Mouse (Mus musculus) liver, adult 2 months (tissue): Measurements from ENCODE around the gene Hsd17b6. TPM values are rescaled to one million over a fixed set of nuclear protein-coding genes. Genes with fewer than 3 reads are reported as not detected.

Source experiments
- DNase-seq: peaks from one replicate; pipeline ENCODE4 v3.0.0-alpha.2; 2011; ENCODE audit warnings: low read depth, low spot score; ENCODE audit errors: extremely low read depth
- H3K27ac ChIP-seq: fragments of 200-500 bp; replicated peaks from 2 replicates; pipeline ENCODE4 v1.5.1; 2012; ENCODE audit warnings: low read depth, mild to moderate bottlenecking, control low read depth, inconsistent platforms, low read length; ENCODE audit not compliant: insufficient read depth
- H3K27me3 ChIP-seq: fragments of 200-500 bp; 2 replicates; pipeline ENCODE4 v1.6.1; 2012; ENCODE audit warnings: mild to moderate bottlenecking, moderate library complexity, low read length, inconsistent platforms; ENCODE audit not compliant: control insufficient read depth, insufficient read depth
- H3K36me3 ChIP-seq: fragments of 200-500 bp; 2 replicates; pipeline ENCODE4 v1.6.1; 2012; ENCODE audit warnings: low read length, inconsistent platforms; ENCODE audit not compliant: control insufficient read depth, insufficient read depth
- H3K4me1 ChIP-seq: fragments of 200-500 bp; 2 replicates; pipeline ENCODE4 v1.6.1; 2011; ENCODE audit warnings: low read length; ENCODE audit not compliant: control insufficient read depth, insufficient read depth
- H3K4me3 ChIP-seq: fragments of 200-500 bp; 2 replicates; pipeline ENCODE4 v1.5.1; 2011; ENCODE audit warnings: low read depth, mild to moderate bottlenecking, control low read depth, low read length, moderate library complexity; ENCODE audit not compliant: insufficient read depth
- H3K79me2 ChIP-seq: fragments of 200-500 bp; 2 replicates; pipeline ENCODE4 v1.6.1; 2012; ENCODE audit warnings: inconsistent platforms, mild to moderate bottlenecking, low read length, moderate library complexity; ENCODE audit not compliant: control insufficient read depth, insufficient read depth
- H3K9ac ChIP-seq: fragments of 200-500 bp; 2 replicates; pipeline ENCODE4 v1.6.1; 2012; ENCODE audit warnings: low read depth, mild to moderate bottlenecking, control low read depth, inconsistent platforms, low read length
- CTCF ChIP-seq: fragments of 200-500 bp; IDR thresholded peaks from 2 replicates; pipeline ENCODE4 v1.5.1; 2011; ENCODE audit warnings: low read depth, low read length, control low read depth
- POLR2A ChIP-seq: fragments of 200-500 bp; IDR thresholded peaks from 2 replicates; pipeline ENCODE4 v1.6.1; 2011; ENCODE audit warnings: low read length, control low read depth; ENCODE audit not compliant: insufficient read depth; ENCODE audit errors: extremely low read depth
- WGBS: fragments of 180-500 bp; shearing (Covaris S2); methylation state at CpG from one replicate; pipeline ENCODE4 v1.1.7; 2018; 5-methylcytosine and 5-hydroxymethylcytosine counted together
- polyA plus RNA-seq: library from polyadenylated mRNA; depleted of rRNA; stranded (reverse); fragments of >200 nt; gene quantifications from 2 replicates; pipeline ENCODE4 v1.2.3, GENCODE M21; 2012
- total RNA-seq: library from RNA; depleted of rRNA; stranded (reverse); fragments of >200 nt; gene quantifications from 2 replicates; pipeline ENCODE4 v1.2.3, GENCODE M21; 2014

Gene Hsd17b6
- total and polyA plus RNA-seq, 2 experiments, result 364 to 468 TPM

DNA sequence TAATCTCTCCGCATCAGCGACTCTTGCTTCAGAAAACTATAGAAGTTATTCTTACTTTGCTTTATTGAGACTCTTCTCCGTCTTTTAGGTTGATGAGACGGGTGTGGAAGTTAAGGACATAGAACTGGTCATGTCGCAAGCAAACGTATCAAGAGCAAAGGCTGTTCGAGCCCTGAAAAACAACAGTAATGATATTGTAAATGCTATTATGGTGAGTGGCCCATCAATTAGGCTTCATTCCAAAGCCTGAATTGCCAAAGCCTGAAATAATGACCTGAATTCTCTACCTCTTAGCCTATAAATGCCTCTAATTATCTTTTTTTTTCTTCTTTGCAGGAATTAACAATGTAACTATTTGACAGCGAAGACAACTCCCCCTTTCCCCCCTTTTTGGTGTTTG, 40.7 kb upstream of the Hsd17b6 start:
- Histone ChIP-seq H3K4me1 (no peaks in the 10 kb centered on the region), H3K4me3 (no peak overlapping the region), H3K9ac (no peak overlapping the region), H3K36me3 (peaks cover 62% of the 10 kb centered on the region), H3K27me3 (no peaks in the 10 kb centered on the region), H3K27ac (no peak overlapping the region), H3K79me2 (peaks cover 17% of the 10 kb centered on the region; the same call in 1 of the 2 replicates)
- WGBS, result 97% methylated on average over 8 of the region's 8 CpGs
- DNase-seq, result no peak
- TF ChIP-seq POLR2A (no peak), CTCF (no peak)

DNA sequence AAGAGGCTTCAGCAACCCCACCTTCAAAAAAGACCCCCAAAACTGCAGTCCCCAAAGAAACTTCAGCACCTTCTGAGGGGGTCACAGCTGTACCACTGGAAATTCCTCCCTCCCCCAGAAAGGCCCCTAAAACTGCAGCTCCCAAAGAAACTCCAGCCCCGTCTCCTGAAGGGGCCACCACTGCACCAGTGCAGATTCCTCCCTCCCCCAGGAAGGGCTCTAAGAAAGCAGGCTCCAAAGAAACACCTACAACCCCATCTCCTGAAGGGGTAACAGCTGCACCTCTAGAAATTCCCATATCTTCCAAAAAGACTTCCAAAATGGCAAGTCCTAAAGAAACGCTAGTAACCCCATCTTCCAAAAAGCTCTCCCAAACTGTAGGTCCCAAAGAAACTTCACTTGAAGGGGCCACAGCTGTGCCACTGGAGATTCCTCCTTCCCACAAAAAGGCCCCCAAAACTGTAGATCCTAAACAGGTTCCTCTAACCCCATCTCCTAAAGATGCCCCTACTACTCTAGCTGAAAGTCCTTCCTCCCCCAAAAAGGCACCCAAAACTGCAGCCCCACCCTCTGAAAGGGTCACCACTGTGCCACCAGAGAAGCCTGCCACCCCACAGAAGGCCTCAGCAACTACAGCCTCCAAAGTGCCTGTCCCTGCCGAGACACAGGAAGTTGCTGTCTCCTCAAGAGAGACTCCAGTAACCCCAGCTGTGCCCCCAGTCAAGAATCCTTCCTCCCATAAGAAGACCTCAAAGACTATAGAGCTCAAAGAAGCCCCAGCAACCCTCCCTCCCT, 35.8 kb upstream of the Hsd17b6 start:
- WGBS, result 80% methylated on average over 3 of the region's 3 CpGs
- Histone ChIP-seq H3K4me1 (peaks cover 3% of the 10 kb centered on the region), H3K36me3 (peaks cover 77% of the 10 kb centered on the region)

DNA sequence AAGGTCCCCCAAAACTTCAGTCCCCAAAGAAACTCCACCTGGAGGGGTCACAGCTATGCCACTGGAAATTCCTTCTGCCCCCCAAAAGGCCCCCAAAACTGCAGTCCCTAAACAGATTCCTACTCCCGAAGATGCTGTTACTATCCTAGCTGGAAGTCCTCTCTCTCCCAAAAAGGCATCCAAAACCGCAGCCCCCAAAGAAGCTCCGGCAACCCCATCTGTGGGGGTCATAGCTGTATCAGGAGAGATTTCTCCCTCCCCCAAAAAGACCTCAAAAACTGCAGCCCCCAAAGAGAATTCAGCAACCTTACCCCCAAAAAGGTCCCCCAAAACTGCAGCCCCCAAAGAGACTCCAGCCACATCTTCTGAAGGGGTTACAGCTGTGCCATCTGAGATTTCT, 35.1 kb upstream of the Hsd17b6 start:
- H3K27ac ChIP-seq, result no peak overlapping the region
- no peak for DNase-seq
- H3K4me3 ChIP-seq, result no peak overlapping the region
- TF ChIP-seq CTCF (no peak), POLR2A (no peak)
- 85% methylated on average over 3 of the region's 3 CpGs for WGBS
- H3K27me3 ChIP-seq, result no peaks in the 10 kb centered on the region
- peaks cover 8% of the 10 kb centered on the region for H3K4me1 ChIP-seq
- peaks cover 70% of the 10 kb centered on the region for H3K36me3 ChIP-seq
- no peak overlapping the region for H3K9ac ChIP-seq
- peaks cover 58% of the 10 kb centered on the region for H3K79me2 ChIP-seq

More for the DNA sequence above, 35.8 kb upstream of the Hsd17b6 start:
- H3K27ac ChIP-seq, result no peak overlapping the region
- TF ChIP-seq POLR2A (no peak), CTCF (no peak)
- no peak overlapping the region for H3K9ac ChIP-seq
- DNase-seq, result no peak
- H3K27me3 ChIP-seq, result no peaks in the 10 kb centered on the region
- H3K79me2 ChIP-seq, result peaks cover 57% of the 10 kb centered on the region
- H3K4me3 ChIP-seq, result no peak overlapping the region

DNA sequence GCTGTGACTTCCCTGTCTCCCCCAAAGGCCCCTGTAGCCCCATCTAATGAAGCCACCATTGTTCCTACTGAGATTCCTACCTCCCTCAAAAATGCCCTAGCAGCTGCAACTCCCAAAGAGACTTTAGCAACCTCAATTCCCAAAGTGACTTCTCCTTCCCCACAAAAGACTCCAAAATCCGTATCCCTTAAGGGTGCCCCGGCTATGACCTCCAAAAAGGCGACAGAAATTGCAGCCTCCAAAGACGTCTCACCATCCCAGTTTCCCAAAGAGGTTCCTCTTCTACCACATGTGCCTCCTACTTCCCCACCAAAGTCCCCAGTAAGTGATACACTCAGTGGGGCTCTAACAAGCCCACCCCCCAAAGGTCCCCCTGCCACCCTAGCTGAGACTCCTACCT, 34.2 kb upstream of the Hsd17b6 start:
- Histone ChIP-seq H3K36me3 (peaks cover 65% of the 10 kb centered on the region), H3K27me3 (no peaks in the 10 kb centered on the region), H3K4me3 (no peak overlapping the region), H3K9ac (no peak overlapping the region), H3K27ac (no peak overlapping the region), H3K4me1 (peaks cover 11% of the 10 kb centered on the region), H3K79me2 (peaks cover 65% of the 10 kb centered on the region)
- DNase-seq, result no peak
- TF ChIP-seq CTCF, result no peak
- WGBS, result 81% methylated on average over 4 of the region's 4 CpGs

DNA sequence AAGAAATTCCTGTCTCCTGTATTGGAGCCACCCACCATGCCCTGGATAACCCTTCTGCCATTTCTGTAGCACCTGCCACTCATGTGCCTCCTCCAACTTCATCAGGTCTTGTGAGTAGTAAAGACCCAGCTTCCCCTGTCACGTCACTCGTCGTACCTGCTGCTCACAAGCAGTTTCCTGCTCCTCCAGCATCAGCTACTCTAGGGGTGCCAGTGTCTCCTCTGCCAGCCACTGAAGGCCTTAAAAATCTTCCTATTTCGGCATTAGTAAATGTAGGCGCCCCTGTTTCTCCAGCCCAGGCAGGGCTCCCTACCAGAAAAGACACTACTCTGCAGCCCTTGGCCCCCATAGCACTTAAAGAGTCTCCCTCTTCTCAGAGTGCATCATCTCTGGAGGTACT, 32.9 kb upstream of the Hsd17b6 start:
- Histone ChIP-seq H3K27me3 (no peaks in the 10 kb centered on the region), H3K9ac (no peak overlapping the region), H3K27ac (no peak overlapping the region), H3K79me2 (peaks cover 74% of the 10 kb centered on the region), H3K4me1 (peaks cover 11% of the 10 kb centered on the region), H3K4me3 (no peak overlapping the region), H3K36me3 (peaks cover 53% of the 10 kb centered on the region)
- no peak for DNase-seq
- no peak for TF ChIP-seq CTCF
- no peak for TF ChIP-seq POLR2A
- 93% methylated on average over 5 of the region's 5 CpGs for WGBS

DNA sequence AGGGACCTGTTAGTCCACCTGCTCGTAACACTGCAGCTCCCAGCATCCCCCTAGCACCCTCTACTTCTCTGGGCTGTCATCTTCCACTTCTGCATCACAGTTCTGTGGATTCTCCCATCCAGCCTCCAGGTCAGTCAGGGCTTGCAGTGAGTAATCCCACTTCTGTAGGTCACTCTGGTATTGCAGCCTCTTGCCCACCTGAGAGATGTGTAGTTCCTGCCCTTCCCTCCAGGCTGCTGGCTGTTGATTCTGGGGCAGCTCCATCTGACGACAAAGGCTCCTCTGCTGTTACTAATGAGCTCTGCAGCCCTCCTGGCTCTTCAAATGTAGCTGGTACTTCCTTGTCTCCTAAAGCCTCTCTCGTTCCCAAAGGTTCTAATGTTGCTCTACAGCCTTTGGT, 32.4 kb upstream of the Hsd17b6 start:
- TF ChIP-seq CTCF (no peak), POLR2A (no peak)
- Histone ChIP-seq H3K4me3 (no peak overlapping the region), H3K4me1 (peaks cover 11% of the 10 kb centered on the region), H3K27me3 (no peaks in the 10 kb centered on the region), H3K79me2 (peaks cover 72% of the 10 kb centered on the region), H3K36me3 (peaks cover 49% of the 10 kb centered on the region), H3K27ac (no peak overlapping the region), H3K9ac (no peak overlapping the region)
- no peak for DNase-seq
- WGBS, result 76% methylated on average over 3 of the region's 3 CpGs
